In genomic region chr8:122772431-122773060, GRCm38 (mm10) we compare ENCODE assay signal across 19 mouse cellular contexts. TPM values are rescaled to one million over a fixed set of nuclear protein-coding genes. Genes with fewer than 3 reads are reported as not detected.
DNase-seq lines count a peak whose midpoint lies in the region; ATAC-seq lines count a peak whose summit lies in the region.
"Had no signal": no experiment of that assay in that cellular context is flagged by ENCODE, and none has a peak within 500 bp of the region (broad histone marks: within the 10 kb centered on the region; RNA-seq: fewer than 3 reads in every experiment).

No protein-coding gene starts in this region.

- DNase-seq in CD4-positive helper T cell, adult 2 months (ENCODE audit: low read depth, low spot score), result peak; percentile 42
- peak; percentile 39 for DNase-seq in splenic B cell, adult 2 months (ENCODE audit: low read depth, low spot score)
- DNase-seq in thymus, postnatal 25 days, result peak; percentile 74
- DNase-seq in cerebellum, adult 9-10 months, result no peak
- DNase-seq in left cerebral cortex, adult 18-20 months (ENCODE audit: low spot score in 2 of 2), result no peak
- DNase-seq in MN1 (ENCODE audit: low spot score), result no peak
- DNase-seq: adrenal gland, postnatal 10 days; cerebellum, adult 8-10 months; gastrocnemius, postnatal 36 days; heart, adult 2 months; heart, postnatal 14 days; kidney, adult 2 months; kidney, postnatal 10 days; lung, adult 18-20 months; lung, postnatal 10 days had no signal

- ATAC-seq in activated CD4-positive, CD25-positive, alpha-beta regulatory T cell, adult 4 months, result peak; percentile 16
- ATAC-seq: forebrain, embryonic 15.5 days; midbrain, embryonic 13.5 days had no signal

- no peaks in the 10 kb centered on the region for H3K36me3 ChIP-seq in splenic B cell, adult 2 months (ENCODE audit: control insufficient read depth, insufficient read depth, low read length, poor library complexity, severe bottlenecking)
- H3K36me3 ChIP-seq: forebrain, embryonic 15.5 days; heart, embryonic 13.5 days; midbrain, embryonic 13.5 days had no signal

- no peaks in the 10 kb centered on the region for H3K27me3 ChIP-seq in splenic B cell, adult 2 months (ENCODE audit: control insufficient read depth, insufficient read depth, low read length, poor library complexity, severe bottlenecking)
- H3K27me3 ChIP-seq: forebrain, embryonic 15.5 days had no signal

RNA-seq across cellular contexts. Expression of gene Acsf3, which starts 2.7 kb away (rescaled TPM):
- polyA plus RNA-seq in activated CD4-positive, CD25-positive, alpha-beta regulatory T cell, adult 4 months (2017; shearing (Covaris generic)), result 10 to 100 TPM in 1 of 2 experiments, 1 to 10 TPM in 1; 8.0 to 10.2 TPM
- 10 to 100 TPM; 18.2 to 21.9 TPM for total RNA-seq in left cerebral cortex, adult 18-20 months (2021)

Comparison
In these comparisons a context has a peak if more than half of its experiments do, and no peak if none do; other contexts are left out.
1. DNase-seq: peak in CD4-positive helper T cell, adult 2 months (single experiment), splenic B cell, adult 2 months (single experiment) and thymus, postnatal 25 days (single experiment); none in cerebellum, adult 9-10 months (single experiment), left cerebral cortex, adult 18-20 months (0 of 2) and MN1 (single experiment).